Mouse (Mus musculus) liver, adult (tissue): ENCODE results near the gene Slc3a2.

Experiments
- GATA4 ChIP-seq: IDR thresholded peaks from 2 replicates; pipeline ENCODE4 v1.6.1; 2014; ENCODE audit warnings: mild to moderate bottlenecking, low read length; ENCODE audit not compliant: insufficient replicate concordance

Slc3a2 gene

GRCm38 (mm10) chr19:8738911-8739310, 15.7 kb upstream of the Slc3a2 start:
- TF ChIP-seq GATA4, result no peak

DNA sequence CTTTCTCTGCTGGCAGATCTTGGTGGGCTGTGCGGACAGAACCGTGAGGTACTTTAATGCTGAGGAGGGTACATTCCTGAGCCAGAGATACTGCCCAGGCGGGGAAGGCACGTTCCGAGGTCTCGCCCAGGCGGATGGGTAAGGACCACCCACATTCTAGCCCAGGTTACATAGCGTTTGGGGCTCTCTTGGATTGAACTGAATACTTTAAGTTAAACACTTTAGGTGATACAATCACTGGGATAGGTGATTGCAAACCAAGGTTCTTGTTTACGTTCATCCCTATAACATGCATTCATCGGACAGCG, 12.9 kb upstream of the Slc3a2 start:
- TF ChIP-seq GATA4, result no peak

DNA sequence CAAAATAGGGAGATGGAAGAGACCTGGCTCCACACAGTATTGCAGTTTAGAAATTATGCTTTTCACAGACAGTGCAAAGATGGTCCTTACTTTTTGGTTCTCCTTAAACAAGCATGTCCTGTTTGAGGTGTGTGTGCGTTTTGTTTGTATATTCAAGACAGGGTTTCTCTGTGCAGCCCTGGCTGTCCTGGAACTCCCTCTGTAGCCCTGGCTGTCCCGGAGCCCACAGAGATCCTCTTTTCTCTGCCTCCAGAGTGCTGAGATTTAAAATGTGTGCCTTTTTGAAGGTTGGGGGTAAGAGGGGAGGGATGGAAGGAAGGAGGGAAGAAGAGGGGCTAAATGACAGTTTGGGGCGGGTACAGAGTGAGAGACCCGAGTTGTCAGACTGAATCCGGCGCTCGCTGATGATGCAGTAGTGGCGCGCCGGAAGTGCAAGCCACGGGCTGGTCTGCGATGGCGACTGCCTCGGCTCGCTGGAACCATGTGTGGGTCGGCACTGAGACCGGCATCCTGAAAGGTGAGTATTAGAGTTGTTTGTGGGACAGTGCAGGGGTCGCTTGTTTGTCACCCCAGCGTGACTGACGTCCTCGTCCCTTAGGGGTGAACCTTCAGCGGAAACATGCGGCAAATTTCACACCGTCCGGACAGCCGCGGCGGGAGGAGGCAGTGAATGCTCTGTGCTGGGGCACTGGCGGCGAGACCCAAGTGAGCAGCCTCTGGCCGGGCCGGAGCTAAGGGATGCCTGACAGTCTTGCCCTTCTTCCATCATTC, 12.4 kb upstream of the Slc3a2 start, which contains the start of gene Wdr74:
Gene Wdr74, plus strand, starts transcription at position 439 of the 771 bp plus-strand sequence.
- TF ChIP-seq GATA4, result no peak; the same call in 1 of the 2 replicates

- no peak for TF ChIP-seq GATA4
Observed at GRCm38 (mm10) chr19:8734334-8734733, 11.2 kb upstream of the Slc3a2 start.

- no peak for TF ChIP-seq GATA4
Observed at GRCm38 (mm10) chr19:8727495-8728114, 4.4 kb upstream of the Slc3a2 start.

DNA sequence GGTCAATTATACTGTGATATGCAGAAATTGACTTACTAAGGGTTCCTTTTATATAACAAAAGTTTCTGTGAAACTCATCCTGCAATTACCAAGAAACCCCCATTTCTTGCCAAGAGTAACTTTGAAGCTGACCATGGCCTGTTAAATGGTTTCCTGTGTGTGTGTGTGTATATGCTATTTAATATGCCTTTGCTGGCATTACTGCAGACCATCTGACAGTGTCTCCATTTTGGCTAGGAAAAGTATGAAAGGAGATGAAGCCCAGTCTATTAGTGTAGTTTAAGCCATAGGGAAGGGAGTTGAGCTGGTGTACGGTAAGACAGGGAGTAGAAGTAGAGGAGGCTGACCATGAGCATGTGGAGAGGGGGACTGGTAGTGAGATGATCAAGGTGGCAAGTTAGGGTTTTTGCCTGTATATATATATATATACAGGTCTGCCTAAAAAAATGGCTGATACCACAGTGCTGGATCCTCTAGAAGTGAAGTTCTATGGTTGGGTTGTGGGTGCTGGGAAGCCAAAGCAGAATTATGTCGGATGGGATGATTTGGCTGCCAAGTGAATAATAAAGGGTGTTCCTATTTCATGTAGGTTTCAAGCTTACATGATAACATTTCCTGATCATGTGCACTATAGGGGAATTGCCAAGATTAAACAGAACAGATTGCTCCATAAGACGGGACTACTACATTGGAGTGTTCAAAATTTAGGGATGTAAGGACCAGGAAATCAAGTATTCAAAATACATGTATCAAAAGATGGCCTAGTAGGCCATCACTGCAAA, 3.6 kb upstream of the Slc3a2 start:
- TF ChIP-seq GATA4, result no peak

GRCm38 (mm10) chr19:8725081-8725613, 2.0 kb upstream of the Slc3a2 start:
- no peak for TF ChIP-seq GATA4

- TF ChIP-seq GATA4, result no peak
Observed at GRCm38 (mm10) chr19:8724392-8724791, 1.2 kb upstream of the Slc3a2 start.

DNA sequence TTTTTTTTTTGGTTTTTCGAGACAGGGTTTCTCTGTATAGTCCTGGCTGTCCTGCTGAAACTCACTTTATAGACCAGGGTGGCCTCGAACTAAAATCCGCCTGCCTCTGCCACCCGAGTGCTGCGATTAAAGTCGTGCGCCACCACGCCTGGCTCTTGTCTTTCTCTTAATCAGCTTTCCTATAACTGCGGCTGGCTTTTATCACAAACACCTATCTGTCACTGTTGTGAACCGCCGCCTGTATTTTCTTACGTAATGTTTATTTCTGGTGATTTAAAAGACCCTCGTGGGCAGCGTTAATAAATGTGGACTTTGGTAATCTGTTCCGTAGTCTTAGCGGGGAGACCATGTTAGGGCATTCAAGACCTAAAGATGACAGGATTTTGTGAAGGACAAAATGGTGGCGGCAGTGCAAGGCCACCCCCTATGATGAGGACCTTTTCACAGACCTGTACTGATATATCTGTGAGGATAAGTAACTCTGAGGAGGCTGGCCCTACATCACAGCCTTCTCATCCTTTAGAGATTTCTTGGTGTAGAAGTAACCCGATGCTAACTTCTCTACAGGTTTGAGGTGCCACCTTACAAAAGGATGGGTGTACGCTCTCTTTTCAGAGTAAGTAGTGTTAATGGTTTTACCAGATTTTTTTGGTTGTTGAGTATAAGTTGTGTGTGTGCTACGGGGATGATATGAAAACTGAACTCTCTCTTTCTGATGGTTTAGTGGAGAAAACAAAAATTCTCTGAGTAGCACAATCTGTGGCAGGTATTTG, 591 bp upstream of the Slc3a2 start:
- no peak for TF ChIP-seq GATA4

GRCm38 (mm10) chr19:8722559-8722906, 636 bp downstream of the Slc3a2 start:
- no peak for TF ChIP-seq GATA4

GRCm38 (mm10) chr19:8722021-8722420, 1.1 kb downstream of the Slc3a2 start:
- no peak for TF ChIP-seq GATA4

GRCm38 (mm10) chr19:8721378-8721777, 1.8 kb downstream of the Slc3a2 start:
- TF ChIP-seq GATA4, result no peak

- no peak for TF ChIP-seq GATA4
Observed at GRCm38 (mm10) chr19:8718357-8718756, 4.8 kb downstream of the Slc3a2 start.

DNA sequence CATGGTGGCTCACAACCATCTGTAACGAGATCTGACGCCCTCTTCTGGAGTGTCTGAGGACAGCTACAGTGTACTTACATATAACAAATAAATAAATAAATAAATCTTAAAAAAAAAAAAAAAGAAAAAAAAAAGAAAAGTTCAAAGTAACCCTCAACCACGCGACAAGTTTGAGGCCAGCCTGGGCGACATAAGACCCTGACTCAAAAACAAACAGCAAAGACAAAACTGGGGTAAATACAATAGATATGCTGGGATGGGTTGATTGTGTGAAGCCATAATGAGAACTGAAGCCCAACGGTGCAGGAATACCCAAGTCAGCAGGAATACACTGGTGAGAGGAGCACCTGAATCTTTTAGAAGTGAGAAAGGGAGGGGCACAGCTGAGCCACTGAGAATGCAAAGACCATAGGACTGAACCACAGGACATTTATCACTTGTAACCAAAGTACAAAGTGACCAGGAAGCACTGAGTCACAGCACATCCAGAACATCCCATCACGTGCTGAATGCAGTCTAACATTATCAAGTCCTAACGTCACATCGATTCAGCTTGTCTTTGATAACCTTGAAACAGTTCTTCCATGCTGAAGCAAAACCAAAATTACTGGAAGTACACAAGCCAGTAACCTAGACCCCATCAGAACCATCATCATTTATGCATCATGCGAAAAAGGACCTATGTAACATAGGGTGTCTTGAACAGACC, 6.2 kb downstream of the Slc3a2 start:
- TF ChIP-seq GATA4, result no peak

DNA sequence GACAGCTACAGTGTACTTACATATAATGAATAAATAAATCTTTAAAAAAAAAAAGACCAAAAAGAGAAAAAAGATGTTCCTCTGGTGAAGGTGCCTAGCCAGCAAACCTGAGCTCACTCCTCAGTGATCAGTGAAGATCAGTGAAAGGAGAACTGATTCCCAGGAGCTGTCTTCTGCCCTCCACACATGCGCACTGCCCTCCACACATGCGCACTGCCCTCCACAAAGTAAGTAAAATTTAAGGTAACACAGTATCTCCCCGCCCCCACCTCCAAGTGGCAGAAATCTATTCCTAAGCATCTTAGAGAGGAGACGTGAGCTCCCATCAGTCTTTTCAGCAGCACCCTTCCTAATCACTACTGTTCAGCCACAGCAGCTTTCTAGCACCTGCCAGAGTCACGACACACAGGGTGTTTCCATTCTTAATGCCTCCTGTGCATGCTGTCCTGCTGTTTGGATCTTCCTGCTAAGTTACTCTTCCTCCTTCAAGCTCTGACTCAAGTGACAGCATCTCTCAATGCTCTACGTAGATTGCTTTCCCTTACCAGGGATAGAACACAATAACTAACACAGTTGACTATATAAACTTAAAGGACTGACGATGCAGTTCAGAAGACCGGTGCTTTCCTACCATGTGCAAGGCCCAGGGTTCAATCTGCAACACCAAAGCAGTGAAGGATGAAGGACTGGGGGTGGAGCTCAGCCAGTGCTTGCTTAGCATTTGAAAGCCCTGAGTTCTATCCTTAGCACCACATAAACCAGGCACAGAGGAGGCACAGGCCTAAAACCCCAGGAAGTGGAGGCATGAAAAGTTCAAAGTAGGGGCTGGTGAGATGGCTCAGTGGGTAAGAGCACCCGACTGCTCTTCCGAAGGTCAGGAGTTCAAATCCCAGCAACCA, 7.1 kb downstream of the Slc3a2 start:
- no peak for TF ChIP-seq GATA4
